Mouse (Mus musculus) bone marrow, adult 2 months (tissue): ENCODE results near the gene Cbl. TPM values are rescaled to one million over a fixed set of nuclear protein-coding genes. Genes with fewer than 3 reads are reported as not detected.

Experiments
- H3K27ac ChIP-seq: fragments of 200-500 bp; 2 replicates; pipeline ENCODE4 v1.5.1; 2012; ENCODE audit warnings: low read depth, mild to moderate bottlenecking, control low read depth, inconsistent platforms, low read length; ENCODE audit not compliant: control insufficient read depth, poor library complexity, insufficient read depth
- H3K4me1 ChIP-seq: fragments of 200-500 bp; 2 replicates; pipeline ENCODE4 v1.6.1; 2011; ENCODE audit warnings: low read length; ENCODE audit not compliant: control insufficient read depth, insufficient read depth
- H3K4me3 ChIP-seq: fragments of 200-500 bp; replicated peaks from 2 replicates; pipeline ENCODE3; 2011; ENCODE audit warnings: mild to moderate bottlenecking, low read depth, low read length, control low read depth; ENCODE audit not compliant: control insufficient read depth
- CTCF ChIP-seq: fragments of 200-500 bp; IDR thresholded peaks from 2 replicates; pipeline ENCODE4 v1.5.1; 2011; ENCODE audit warnings: low read length, control low read depth; ENCODE audit not compliant: control insufficient read depth, insufficient read depth
- POLR2A ChIP-seq: fragments of 200-500 bp; IDR thresholded peaks from 2 replicates; pipeline ENCODE4 v1.6.1; 2011; ENCODE audit warnings: low read depth, mild to moderate bottlenecking, control low read depth, low read length, borderline replicate concordance; ENCODE audit not compliant: control insufficient read depth
- WGBS: fragments of 180-500 bp; shearing (Covaris S2); methylation state at CpG from one replicate; pipeline ENCODE4 v1.1.7; 2018; 5-methylcytosine and 5-hydroxymethylcytosine counted together
- polyA plus RNA-seq: library from polyadenylated mRNA; stranded (reverse); fragments of >200 nt; gene quantifications from 2 replicates; pipeline ENCODE4 v1.2.4, GENCODE M21; 2011; ENCODE audit warnings: low replicate concordance; ENCODE audit not compliant: missing spikeins, insufficient read depth, insufficient read length

Cbl gene
- polyA plus RNA-seq, 1 experiment, result 50.5 TPM

DNA sequence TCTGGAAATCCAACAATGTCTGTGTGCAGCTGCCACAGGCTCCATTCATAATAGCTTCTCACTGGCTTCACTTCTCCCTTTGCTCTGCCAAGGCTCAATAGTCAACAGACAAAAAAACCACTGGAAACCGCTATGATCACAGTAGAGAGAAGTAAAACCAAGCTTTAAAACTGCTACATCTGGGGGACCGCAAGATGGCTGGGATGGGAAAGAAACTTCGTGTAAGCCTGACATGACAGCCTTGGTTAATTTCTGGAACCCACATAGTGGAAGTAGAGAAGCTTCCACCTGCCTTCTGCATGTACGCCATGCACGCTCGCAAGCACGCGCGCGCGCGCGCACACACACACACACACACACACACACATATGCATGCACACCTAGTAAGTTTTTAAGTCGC lies 20.3 kb downstream of the Cbl start:
- Histone ChIP-seq H3K4me3 (no peak overlapping the region), H3K27ac (no peak overlapping the region; the same call in 1 of the 2 replicates), H3K4me1 (peaks cover 1% of the 10 kb centered on the region; the same call in 1 of the 2 replicates)
- 35% methylated on average over 14 of the region's 14 CpGs for WGBS
- TF ChIP-seq POLR2A (no peak), CTCF (no peak)

DNA sequence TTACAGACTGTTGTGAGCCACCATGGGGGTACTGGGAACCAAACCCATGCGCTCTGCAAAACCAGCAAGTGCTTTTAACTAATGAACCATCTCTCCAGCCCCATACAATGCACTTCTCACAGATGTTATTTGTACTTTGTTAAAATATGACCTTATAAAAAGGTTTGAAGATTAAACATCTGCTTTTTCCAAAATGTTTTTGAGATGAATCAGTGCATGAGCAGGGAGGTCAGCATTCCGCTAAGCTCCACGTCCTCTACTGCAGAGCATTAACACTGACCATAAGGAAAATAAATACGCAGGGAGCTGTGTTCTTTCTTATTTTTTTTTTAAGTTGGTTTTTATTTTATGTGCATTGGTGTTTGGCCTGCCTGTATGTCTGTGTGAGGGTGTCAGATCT lies 21.4 kb downstream of the Cbl start:
- peaks cover 3% of the 10 kb centered on the region; the same call in 1 of the 2 replicates for H3K4me1 ChIP-seq
- WGBS, result 94% methylated on average over 4 of the region's 4 CpGs
- no peak overlapping the region for H3K27ac ChIP-seq
- TF ChIP-seq POLR2A, result no peak
- no peak for TF ChIP-seq CTCF
- no peak overlapping the region for H3K4me3 ChIP-seq

DNA sequence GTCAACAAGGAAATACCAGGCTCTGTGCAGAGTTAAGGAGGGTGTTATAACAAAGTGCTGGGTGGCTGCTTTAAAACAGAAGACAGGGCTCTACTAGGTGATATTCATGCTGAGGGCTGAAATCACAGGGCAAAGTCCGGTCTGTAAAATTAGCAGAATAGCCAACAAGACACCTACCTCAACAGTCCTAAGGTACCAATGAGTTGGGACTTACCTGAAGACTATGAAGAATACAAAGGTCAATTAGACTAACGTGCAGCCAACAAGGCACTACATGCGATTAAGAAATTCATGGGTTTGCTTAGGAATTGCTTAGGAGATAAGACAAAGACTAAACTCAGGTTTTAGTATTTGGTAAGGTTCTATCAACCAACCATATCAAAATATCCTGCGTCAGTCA lies 24.4 kb downstream of the Cbl start:
- no peak overlapping the region for H3K27ac ChIP-seq
- WGBS, result 90% methylated on average over 4 of the region's 4 CpGs
- H3K4me1 ChIP-seq, result peaks cover 3% of the 10 kb centered on the region; the same call in 1 of the 2 replicates
- H3K4me3 ChIP-seq, result no peak overlapping the region
- TF ChIP-seq CTCF (no peak), POLR2A (no peak)

DNA sequence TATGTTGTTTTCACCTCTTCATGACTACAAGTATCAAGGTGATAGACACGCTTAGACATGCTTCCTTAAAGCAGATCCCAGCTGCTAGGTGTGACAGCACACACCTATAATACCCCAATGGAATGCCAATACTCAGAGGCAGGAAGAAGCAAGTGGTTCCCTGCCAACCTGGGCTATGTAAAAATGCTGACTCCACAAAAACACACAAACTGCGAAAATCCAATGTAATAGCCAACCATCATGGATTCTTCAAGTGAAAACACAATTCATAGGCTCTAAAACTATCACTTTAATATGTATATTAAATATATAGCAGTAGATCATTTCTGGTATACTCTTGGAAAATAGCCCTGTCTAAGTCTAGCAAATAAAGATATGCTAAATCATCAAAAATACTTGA lies 26.0 kb downstream of the Cbl start:
- Histone ChIP-seq H3K4me3 (no peak overlapping the region), H3K27ac (no peak overlapping the region), H3K4me1 (peaks cover 1% of the 10 kb centered on the region; the same call in 1 of the 2 replicates)
- WGBS, result 78% methylated on average over 2 of the region's 2 CpGs
- TF ChIP-seq POLR2A, result no peak
- no peak for TF ChIP-seq CTCF

DNA sequence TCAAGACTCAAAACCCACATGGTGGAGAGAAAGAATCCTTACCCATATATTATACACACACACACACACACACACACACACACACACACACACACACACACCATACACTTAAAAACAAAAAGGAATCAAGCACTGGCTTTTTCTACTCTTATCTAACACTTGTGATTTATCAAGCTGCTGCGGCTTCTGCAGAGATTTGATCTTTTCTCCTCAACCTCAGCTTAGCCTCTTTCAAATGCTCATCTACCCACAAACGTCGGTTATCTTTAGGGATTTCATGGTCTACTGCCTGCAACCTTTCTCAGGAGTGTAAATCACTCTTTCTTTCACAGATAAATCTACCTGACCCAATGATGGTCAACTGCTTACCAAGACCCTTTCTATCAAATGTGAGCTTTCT lies 33.4 kb downstream of the Cbl start:
- WGBS, result 71% methylated on average over 3 of the region's 3 CpGs
- Histone ChIP-seq H3K27ac (no peak overlapping the region), H3K4me3 (no peak overlapping the region), H3K4me1 (peaks cover 2% of the 10 kb centered on the region; the same call in 1 of the 2 replicates)
- TF ChIP-seq CTCF (no peak), POLR2A (no peak)

DNA sequence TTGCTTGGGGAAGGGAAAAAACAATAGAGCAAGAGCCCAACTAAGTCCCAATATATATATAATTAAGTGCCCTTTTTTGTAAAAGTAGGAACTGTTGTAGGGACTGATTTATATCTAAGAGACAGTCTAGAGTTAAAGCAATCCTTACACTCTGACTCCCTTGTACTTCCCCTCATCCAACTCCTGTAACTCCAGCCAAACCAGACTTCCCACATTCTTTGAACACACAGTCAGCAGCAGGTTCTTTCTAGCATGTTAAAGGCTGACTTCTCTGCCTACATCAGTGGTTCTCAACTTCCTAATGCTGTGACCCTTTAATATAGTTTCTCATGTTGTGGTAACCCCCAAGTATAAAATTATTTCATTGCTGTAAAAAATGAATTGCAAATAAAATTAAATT lies 34.3 kb downstream of the Cbl start:
- H3K27ac ChIP-seq, result no peak overlapping the region
- no peak overlapping the region for H3K4me3 ChIP-seq
- TF ChIP-seq CTCF, result no peak
- peaks cover 2% of the 10 kb centered on the region; the same call in 1 of the 2 replicates for H3K4me1 ChIP-seq

DNA sequence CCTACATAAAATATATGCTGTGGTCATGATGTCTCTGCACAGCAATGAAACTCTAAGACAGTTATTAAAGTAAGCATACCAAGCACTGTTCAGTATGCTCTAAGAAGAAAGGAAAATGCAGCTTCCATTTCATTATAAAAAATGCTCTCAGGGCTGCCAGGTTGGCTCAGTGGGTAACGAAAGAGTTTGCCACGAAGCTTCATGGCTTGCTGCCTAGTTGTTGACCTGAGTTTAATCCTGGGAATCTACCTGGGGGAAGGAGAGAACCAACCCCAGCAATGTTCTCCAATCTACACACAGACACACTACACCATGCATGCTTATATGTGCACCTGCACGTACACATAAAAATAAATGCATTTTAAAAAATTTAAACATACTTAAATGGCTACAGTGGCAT lies 34.7 kb downstream of the Cbl start:
- Histone ChIP-seq H3K4me1 (peaks cover 2% of the 10 kb centered on the region; the same call in 1 of the 2 replicates), H3K4me3 (no peak overlapping the region), H3K27ac (no peak overlapping the region)
- TF ChIP-seq CTCF (no peak), POLR2A (no peak)
- 82% methylated on average over 3 of the region's 3 CpGs for WGBS

DNA sequence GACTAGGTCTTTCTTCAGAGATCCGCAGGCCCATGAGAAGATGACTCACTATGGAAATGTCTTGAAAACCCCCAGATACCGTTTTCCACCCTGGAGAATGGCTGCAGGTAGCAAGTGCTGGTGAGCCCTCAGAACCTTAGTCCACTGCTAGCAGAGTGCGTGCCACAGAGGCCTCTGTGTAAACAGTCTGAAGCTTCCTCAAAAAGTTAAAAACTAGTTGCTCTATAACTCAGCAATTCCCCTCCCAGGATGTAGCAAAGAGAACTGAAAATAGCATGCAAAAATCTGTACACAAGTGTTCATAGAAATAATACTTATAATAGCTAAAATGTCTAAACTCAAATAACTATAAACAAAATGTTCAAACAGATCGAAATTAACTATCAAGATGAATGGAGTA lies 37.5 kb downstream of the Cbl start:
- Histone ChIP-seq H3K27ac (peak overlapping the region; percentile 63; the same call in 1 of the 2 replicates), H3K4me1 (peaks cover 6% of the 10 kb centered on the region), H3K4me3 (no peak overlapping the region)
- 59% methylated on average over 4 of the region's 4 CpGs for WGBS
- no peak for TF ChIP-seq CTCF
- TF ChIP-seq POLR2A, result no peak

DNA sequence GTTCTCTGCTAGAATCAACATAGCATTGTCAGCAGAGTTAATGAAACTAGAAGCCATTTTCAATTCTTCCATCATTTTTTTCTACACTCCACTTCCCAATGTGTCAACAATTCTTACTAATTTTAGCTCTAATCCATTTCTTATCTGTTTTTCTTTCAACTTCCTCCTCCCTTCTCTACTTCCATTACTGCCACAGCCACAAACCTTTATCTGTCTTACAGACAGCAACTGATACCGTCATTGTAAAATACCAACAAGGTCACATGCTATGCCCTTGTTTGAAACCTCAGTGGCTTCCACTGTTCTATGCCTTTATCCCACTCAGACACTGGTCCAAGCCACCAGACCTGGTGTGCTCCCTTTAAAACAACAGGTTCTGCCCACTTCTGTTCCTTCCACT lies 39.8 kb downstream of the Cbl start:
- WGBS, result 10% methylated on average over 1 of the region's 1 CpGs
- H3K4me1 ChIP-seq, result peaks cover 6% of the 10 kb centered on the region
- no peak for TF ChIP-seq CTCF
- TF ChIP-seq POLR2A, result no peak
- H3K27ac ChIP-seq, result no peak overlapping the region
- H3K4me3 ChIP-seq, result no peak overlapping the region

DNA sequence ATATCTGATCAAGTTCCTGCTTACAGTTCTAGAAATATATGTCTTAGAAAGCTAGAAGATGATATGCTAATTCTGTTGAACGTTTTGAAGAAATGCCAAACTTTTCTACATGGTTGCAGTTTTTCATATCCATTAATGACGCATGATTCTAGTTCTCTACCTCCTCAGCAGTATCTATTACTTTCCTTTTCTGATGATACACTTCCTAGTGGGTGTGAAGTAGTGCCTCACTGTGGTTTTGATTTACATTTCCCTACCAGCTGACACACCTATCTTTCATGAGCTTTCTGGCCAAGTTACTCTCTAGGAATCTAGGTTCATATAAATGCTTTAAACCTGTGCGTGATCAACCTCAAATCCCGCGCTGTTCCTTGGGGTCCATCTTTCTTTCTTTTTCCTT lies 41.1 kb downstream of the Cbl start:
- no peak overlapping the region for H3K4me3 ChIP-seq
- TF ChIP-seq CTCF (no peak), POLR2A (no peak)
- no peak overlapping the region for H3K27ac ChIP-seq
- H3K4me1 ChIP-seq, result peaks cover 6% of the 10 kb centered on the region
- 83% methylated on average over 5 of the region's 5 CpGs for WGBS
